Mouse (Mus musculus) brown adipose tissue, adult 24 weeks (tissue): ENCODE measurements at regions not wholly inside any gene's neighbourhood (a gene's known extent, or its start where the extent isn't known, plus 50 kb on each side); places are given as distances from the start of the nearest gene placed in this dataset.

ENCODE experiments used
- H3K27ac ChIP-seq: fragments of 200-500 bp; replicated peaks from 2 replicates; pipeline ENCODE4 v1.5.1; 2012; ENCODE audit warnings: low read depth, mild to moderate bottlenecking, low read length
- H3K4me1 ChIP-seq: fragments of 200-500 bp; 2 replicates; pipeline ENCODE4 v1.6.1; 2012; ENCODE audit warnings: low read length, mixed read lengths; ENCODE audit not compliant: control insufficient read depth, insufficient read depth, insufficient read length
- H3K4me3 ChIP-seq: fragments of 200-500 bp; 2 replicates; pipeline ENCODE4 v1.5.1; 2012; ENCODE audit warnings: low read depth, mild to moderate bottlenecking, low read length, moderate library complexity; ENCODE audit not compliant: insufficient read depth

DNA sequence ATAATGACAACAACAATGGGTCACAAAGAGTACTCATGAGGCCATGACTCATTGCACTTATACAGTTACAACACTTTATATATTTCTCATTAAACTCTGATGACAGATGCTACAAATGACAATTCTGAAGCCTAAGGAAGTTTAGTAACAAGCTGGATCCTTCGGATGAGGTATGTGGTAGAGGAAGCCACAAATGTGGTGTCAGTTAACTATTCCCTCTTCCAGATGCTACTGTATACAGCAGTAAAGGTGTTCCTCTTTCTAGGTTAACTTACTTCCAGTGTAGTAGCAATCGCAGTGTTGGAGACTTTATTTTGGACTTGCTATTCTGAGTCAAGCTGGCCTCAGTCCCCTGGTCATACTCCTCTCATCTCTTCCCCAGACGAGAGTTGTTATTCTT lies 580.1 kb downstream of the Lmo4 start:
- no peaks in the 10 kb centered on the region for H3K4me1 ChIP-seq

DNA sequence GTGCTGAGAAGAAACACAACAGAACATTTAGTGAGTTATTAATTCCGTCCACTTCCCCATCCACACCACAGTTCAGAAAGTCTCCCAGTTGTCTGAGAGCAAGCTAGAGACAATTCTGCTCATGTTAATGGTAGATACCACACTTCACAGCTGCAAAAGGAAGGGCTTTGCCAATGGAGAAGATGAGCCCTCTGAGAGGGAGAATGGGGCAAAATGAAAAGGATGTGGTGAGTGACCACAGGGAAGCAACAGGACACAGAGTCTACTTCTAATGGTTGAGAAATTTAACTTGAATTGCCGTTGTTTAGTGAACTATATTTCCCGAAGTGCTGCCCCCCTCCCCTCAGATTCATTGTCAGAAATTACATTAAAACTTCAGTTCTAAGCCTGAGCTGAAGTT lies 582.7 kb downstream of the Lmo4 start:
- Histone ChIP-seq H3K27ac (no peak overlapping the region), H3K4me1 (no peaks in the 10 kb centered on the region), H3K4me3 (no peak overlapping the region)

More for the DNA sequence above, 580.1 kb downstream of the Lmo4 start:
- no peak overlapping the region for H3K4me3 ChIP-seq
- no peak overlapping the region for H3K27ac ChIP-seq

DNA sequence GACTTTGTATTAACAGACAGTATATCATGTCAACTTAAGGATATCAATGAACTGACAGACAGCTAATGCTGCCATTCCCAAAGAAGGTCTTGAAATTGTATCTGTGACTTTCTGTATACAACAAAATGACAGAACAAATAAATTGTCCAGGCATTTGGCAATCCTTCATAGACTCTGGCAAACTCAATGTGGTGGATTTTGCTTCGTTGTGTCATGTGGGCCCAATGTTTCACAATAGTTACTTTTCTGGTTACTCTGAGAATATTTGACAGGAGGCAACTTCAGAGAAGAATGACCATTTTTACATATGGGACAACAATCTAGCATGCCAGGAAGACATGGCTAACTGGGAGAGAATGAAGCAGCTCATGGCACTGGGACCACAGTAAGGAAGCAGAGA lies 585.9 kb downstream of the Lmo4 start:
- Histone ChIP-seq H3K4me3 (no peak overlapping the region), H3K27ac (no peak overlapping the region), H3K4me1 (no peaks in the 10 kb centered on the region)

DNA sequence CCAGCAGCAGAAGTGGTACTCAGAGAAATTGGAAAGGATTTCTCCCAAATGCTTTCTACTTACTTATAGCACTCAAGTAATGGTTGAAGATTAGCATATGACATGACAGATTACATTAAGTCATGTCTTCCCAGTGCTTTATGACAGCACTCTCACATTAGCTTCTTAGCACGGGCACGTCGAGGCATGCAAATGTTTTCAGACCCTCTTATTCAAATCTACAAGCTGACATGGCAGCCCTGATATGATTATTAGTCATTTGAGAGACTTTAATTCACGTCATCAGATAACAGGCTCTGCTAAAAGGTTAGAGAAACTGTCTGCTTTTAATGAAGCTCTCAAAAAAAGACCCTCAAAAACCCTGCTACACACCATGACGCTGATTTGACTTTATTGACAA lies 590.1 kb downstream of the Lmo4 start:
- Histone ChIP-seq H3K4me3 (no peak overlapping the region), H3K4me1 (no peaks in the 10 kb centered on the region), H3K27ac (no peak overlapping the region)

DNA sequence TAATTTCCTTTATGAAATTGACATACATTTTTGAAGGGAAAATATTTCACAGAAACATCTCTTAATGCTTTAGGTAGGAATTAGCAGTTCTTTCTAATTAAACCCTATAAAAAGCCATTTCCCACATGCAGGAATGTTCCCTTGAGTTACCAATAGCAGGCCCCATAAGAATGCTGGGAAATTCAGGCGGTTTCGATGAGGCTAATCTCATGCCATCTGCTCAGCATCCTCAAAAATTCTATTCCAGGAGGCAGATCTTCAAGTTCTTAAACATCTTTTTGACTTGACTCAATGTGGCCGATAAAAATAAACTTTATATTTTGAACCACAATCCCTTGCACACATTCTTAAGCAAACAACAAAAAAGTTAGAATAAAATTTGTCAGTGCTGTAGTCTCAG lies 591.0 kb downstream of the Lmo4 start:
- Histone ChIP-seq H3K4me1 (no peaks in the 10 kb centered on the region), H3K4me3 (no peak overlapping the region), H3K27ac (no peak overlapping the region)

DNA sequence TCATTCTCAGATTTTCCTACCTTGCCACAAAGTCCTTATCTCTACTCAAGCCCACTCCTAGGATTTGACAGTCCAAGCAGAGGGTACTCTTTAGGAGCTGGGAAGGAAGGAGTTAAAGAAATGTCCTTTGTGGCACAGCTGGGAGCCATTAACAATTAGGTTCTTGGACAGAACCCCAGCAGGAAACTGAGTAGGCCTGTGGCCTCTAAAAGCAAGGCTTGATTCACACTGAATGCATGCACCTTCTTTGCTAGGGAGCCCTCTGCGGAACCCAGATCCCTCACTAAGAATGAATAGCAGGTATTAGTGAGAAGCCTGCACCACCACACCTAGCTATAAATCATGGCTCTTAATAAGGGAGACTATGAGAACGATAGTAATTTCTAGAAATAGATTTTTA lies 595.3 kb downstream of the Lmo4 start:
- Histone ChIP-seq H3K4me1 (no peaks in the 10 kb centered on the region), H3K27ac (no peak overlapping the region), H3K4me3 (no peak overlapping the region)

DNA sequence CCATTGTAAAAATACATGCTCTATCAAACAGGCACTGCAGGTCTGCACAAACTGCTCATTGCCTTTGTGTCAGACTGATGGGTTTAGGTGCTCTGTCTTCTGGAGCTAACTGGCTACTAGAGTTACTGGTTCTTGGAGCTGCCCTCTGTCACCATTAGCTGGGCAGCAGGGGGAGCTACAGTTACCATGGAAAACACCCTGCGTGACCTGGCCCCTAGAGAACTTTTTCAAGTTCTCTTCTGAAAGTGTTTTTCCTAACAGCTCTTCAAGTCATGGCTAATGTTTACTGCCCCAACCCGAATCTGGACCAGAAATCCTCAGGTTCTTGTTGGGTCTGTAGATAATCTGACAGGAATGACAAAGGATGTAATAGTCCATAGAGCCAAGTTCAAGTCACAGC lies 605.9 kb downstream of the Lmo4 start:
- H3K4me1 ChIP-seq, result no peaks in the 10 kb centered on the region
- no peak overlapping the region for H3K27ac ChIP-seq
- no peak overlapping the region for H3K4me3 ChIP-seq

DNA sequence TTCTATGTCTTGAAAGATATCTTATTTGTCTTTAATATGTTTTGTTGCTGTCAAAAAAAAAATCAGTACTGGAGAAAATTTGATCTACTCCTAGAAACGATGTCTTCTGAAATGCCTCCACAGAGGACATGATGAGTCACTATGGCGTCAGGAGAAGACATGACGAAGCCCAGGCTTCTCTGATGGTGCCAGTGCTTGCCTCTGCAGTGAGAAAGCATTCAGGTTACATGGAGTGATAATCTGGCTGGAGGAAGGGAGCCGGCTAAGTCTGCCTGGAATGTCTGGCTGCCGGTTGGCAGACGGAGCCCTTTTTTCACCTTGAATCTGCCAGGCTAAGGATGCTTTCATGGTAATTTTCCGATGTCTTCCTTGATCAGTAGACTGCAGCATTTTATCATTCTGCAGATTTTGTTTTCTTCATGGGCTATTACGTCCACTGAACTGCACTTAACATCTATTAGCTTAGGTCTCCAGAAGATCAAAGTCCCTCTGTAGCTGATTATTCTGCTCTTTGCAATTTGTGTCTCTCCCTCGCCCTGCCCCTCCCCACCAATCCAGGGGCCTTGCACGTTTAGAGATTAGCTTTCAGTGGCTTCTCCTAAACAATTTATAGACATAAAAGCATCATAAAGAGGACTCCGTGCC lies 607.9 kb downstream of the Lmo4 start:
- H3K27ac ChIP-seq, result no peak overlapping the region
- no peak overlapping the region for H3K4me3 ChIP-seq
- H3K4me1 ChIP-seq, result no peaks in the 10 kb centered on the region

DNA sequence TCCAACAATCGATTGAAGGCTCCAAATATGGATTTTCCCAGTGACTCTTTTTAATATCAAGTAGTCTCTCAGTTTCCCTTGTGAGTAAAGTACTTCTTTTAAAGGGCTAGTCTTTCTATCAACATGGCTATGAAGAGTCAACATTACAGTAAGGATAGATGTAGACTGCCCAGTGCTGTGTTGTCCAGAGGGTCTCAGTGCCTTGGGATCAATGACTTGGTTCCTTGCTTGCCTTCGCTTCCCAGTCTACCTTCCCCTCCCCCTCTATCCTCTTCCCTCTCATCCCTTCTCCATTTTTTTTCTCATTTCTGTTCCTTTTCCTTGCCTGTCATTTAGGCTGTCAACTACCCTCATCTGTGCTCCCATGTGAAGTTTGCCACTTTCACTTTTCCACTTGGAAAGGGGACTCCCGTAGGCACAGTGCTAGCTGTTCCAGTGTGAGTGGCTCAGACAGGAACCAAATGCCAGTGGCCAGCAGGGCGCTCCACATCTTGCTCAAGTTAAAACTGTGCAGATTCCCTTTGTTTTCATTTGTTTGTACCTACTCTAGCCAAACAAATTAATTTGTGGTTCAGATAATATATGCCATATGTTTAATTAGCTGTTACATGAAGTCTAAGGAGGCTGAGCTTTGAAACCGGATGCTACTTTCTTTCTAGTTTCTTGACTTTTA lies 608.9 kb downstream of the Lmo4 start:
- Histone ChIP-seq H3K4me3 (no peak overlapping the region), H3K4me1 (no peaks in the 10 kb centered on the region), H3K27ac (no peak overlapping the region)

DNA sequence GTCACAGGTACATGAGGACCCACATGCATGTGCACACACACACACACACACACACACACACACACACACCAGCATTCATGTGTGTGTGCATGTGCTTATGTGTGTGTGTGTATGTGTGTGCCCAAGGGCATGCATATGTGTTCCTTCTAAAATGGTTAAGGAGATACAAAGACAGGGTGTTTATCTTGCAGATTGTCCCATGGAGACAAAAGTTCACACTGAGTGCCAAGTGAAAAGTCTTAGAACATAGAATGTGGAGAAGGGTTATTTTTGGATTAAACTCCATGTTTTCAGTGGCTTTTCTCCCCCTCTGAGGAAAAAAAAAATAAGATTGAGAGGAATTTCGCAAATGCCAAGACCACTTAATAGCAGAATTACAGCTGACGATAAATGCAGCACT lies 609.9 kb downstream of the Lmo4 start:
- no peaks in the 10 kb centered on the region for H3K4me1 ChIP-seq

DNA sequence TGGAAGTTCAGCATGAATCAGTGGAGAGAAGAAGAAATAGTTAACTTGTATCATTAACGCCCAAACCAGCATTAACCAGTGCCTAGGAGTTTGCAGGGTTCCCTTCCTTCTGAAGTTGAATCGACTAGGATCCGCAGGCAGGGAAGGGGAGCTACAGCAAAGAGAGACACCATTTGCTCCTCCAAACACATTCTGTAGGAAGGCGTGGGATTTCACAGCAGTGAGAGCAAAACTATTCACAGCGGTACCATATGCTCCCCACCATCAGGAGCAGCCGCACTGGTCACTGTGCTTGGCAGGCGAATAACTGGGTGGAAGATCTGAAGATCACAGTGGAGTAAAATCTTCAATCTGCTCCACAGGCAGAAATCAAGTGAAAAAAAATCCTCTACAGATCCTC lies 610.3 kb downstream of the Lmo4 start:
- no peak overlapping the region for H3K4me3 ChIP-seq
- H3K4me1 ChIP-seq, result no peaks in the 10 kb centered on the region
- no peak overlapping the region for H3K27ac ChIP-seq

More for the DNA sequence above, 609.9 kb downstream of the Lmo4 start:
- Histone ChIP-seq H3K27ac (no peak overlapping the region), H3K4me3 (no peak overlapping the region)

DNA sequence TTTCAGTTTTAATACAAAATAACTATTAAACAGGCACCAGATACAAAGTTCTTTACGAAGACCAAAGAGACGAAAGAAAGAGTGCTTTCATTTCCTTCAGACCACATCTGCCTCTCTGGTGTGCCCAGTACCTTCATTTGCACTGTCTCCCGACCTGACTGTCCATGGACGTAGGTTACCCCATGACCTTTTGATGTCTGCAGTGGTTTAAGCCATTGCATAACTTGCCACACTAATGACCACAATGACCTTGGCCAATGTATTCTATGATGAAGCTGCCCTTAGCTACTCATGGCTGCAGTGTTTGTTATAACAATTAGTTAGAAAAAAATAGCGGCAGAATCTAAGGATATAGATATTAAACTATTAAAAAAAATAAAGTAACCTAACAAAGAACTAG lies 618.4 kb downstream of the Lmo4 start:
- no peaks in the 10 kb centered on the region for H3K4me1 ChIP-seq
- no peak overlapping the region for H3K27ac ChIP-seq
- H3K4me3 ChIP-seq, result no peak overlapping the region

DNA sequence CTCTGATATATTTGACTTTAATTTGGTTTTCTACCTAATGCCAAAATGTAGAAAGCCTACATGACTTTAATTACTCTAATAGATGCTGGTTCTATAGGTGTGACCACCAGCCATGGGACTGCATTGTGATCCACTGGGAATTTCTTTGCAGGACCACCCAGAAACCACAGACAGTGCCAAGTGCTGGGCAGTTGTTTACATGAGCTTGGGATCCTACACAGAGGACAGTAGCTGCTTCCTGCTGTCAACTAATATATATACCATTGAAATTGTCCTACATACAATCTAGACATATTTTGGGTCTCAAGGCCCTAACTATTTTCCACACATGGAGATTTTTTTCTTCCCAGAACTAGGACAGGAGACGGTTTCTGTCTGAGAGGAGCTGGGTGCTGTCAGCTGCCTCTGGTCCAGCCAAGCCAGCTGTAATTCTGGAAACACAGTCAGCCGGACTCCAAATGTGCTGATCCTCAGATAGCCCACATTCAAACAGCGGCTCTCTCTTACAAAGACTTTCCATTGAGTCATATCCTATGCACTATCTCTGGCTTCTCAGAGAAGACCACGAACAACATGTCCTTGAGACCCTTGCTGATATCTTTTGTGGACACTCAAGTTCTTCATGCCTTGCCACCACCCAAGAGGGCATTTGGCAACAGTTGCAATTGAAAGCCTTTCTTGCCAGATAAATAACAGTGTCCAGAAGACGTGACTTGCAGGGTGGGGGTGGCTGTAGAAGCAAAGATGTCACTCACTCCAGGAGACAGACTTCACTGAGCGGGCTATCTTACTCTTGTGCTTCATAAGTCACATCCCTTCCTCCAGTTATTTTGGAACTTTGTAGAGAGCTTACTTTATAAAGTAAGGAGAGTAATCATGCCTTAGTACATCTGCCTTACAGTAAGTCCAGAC lies 620.1 kb downstream of the Lmo4 start:
- no peak overlapping the region for H3K4me3 ChIP-seq
- H3K4me1 ChIP-seq, result no peaks in the 10 kb centered on the region
- no peak overlapping the region for H3K27ac ChIP-seq

DNA sequence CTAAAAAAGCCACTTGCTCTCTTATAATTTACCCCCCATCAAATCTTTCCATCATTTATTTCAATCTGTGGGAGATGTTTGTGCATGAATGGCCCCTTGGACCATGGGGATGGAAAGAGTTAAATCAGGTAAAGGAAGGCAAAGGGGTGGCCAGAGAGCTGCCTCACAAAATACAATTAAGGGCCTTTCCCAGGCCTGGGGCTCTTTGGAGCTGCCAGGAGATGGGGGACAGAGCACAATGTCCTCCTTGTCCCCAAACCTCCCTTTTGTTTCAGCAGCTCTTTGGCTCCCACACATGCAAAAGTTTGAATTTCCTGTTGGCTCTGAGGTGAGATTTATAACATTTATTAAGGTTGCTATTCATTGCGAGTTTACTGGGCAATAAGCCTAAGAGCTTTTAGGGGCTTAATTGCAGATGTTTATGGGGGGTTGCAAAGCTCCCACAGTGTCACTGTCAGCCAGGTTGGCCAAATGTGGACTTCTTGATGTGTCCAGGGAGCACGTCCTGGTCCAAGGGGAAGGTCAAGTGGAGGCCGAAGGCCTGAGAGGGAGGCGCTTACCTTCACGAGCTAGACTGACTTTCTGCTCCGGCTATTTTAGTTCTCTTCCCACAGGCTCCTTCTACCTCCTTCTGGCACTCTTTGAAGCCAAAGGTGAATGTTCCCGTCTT lies 628.5 kb downstream of the Lmo4 start:
- no peak overlapping the region for H3K27ac ChIP-seq
- H3K4me3 ChIP-seq, result no peak overlapping the region

DNA sequence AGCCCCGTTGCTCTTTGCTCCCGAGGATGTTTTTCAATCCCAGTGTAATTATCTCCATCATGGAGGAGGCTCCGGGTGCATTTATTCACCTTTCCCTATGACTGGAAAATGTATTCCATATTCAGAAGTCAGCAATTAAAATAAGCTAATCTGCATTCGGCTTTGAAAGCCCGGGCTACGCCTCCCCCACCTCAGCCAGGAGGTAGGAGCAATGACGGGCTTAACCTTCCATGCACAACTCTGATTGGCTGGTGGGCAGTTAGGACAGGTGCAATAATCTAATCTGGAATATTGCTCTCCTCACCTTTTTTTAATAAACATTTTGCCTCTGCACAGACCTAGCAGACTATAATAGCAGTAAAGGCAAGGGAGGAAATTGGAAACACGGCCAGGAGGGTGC lies 629.3 kb downstream of the Lmo4 start:
- no peaks in the 10 kb centered on the region for H3K4me1 ChIP-seq
- H3K27ac ChIP-seq, result no peak overlapping the region
- no peak overlapping the region for H3K4me3 ChIP-seq

More for the DNA sequence above, 628.5 kb downstream of the Lmo4 start:
- H3K4me1 ChIP-seq, result no peaks in the 10 kb centered on the region
